Mouse (Mus musculus) right cerebral cortex, postnatal 4 days (tissue): Measurements from ENCODE around the gene Micall1.

ENCODE experiments used
- DNase-seq: peaks from one replicate; pipeline ENCODE4 v3.0.0-alpha.2; 2022

Gene Micall1

GRCm38 (mm10) chr15:79097611-79098025 is 11.1 kb upstream of the Micall1 start:
- no peak for DNase-seq

- no peak for DNase-seq
These were observed 10.5 kb upstream of the Micall1 start for GRCm38 (mm10) chr15:79098220-79098619.

GRCm38 (mm10) chr15:79098868-79099267 is 9.8 kb upstream of the Micall1 start:
- no peak for DNase-seq

GRCm38 (mm10) chr15:79099456-79099855 is 9.2 kb upstream of the Micall1 start:
- DNase-seq, result no peak

GRCm38 (mm10) chr15:79100391-79100790 is 8.3 kb upstream of the Micall1 start:
- DNase-seq, result no peak

GRCm38 (mm10) chr15:79101531-79101930 is 7.2 kb upstream of the Micall1 start:
- no peak for DNase-seq

GRCm38 (mm10) chr15:79103264-79103663 is 5.4 kb upstream of the Micall1 start:
- DNase-seq, result no peak

GRCm38 (mm10) chr15:79105804-79106203 is 2.9 kb upstream of the Micall1 start:
- DNase-seq, result no peak

- no peak for DNase-seq
These were observed 732 bp upstream of the Micall1 start for GRCm38 (mm10) chr15:79107966-79108365.

- peak; percentile 45 for DNase-seq
These were observed 730 bp downstream of the Micall1 start for GRCm38 (mm10) chr15:79109321-79109934.

GRCm38 (mm10) chr15:79110031-79110430 is 1.3 kb downstream of the Micall1 start:
- DNase-seq, result no peak

- no peak for DNase-seq
These were observed 1.8 kb downstream of the Micall1 start for GRCm38 (mm10) chr15:79110528-79110927.

GRCm38 (mm10) chr15:79111774-79112173 is 3.1 kb downstream of the Micall1 start:
- DNase-seq, result no peak

GRCm38 (mm10) chr15:79115276-79115675 is 6.6 kb downstream of the Micall1 start:
- DNase-seq, result no peak

GRCm38 (mm10) chr15:79119491-79119890 is 10.8 kb downstream of the Micall1 start:
- no peak for DNase-seq

GRCm38 (mm10) chr15:79122119-79122518 is 13.4 kb downstream of the Micall1 start:
- no peak for DNase-seq

- DNase-seq, result no peak
These were observed 13.8 kb downstream of the Micall1 start for GRCm38 (mm10) chr15:79122546-79122945.

- no peak for DNase-seq
These were observed 15.1 kb downstream of the Micall1 start for GRCm38 (mm10) chr15:79123751-79124150.

GRCm38 (mm10) chr15:79124331-79124875 is 15.7 kb downstream of the Micall1 start:
- no peak for DNase-seq

- DNase-seq, result peak; percentile 38
These were observed 17.7 kb downstream of the Micall1 start for GRCm38 (mm10) chr15:79126217-79126932.

- no peak for DNase-seq
These were observed 18.4 kb downstream of the Micall1 start for GRCm38 (mm10) chr15:79127101-79127500.

- no peak for DNase-seq
These were observed 19.5 kb downstream of the Micall1 start for GRCm38 (mm10) chr15:79128208-79128607.

- DNase-seq, result no peak
These were observed 20.6 kb downstream of the Micall1 start for GRCm38 (mm10) chr15:79129311-79129710.

- no peak for DNase-seq
These were observed 22.1 kb downstream of the Micall1 start for GRCm38 (mm10) chr15:79130782-79131181.
